In the genomic region with DNA sequence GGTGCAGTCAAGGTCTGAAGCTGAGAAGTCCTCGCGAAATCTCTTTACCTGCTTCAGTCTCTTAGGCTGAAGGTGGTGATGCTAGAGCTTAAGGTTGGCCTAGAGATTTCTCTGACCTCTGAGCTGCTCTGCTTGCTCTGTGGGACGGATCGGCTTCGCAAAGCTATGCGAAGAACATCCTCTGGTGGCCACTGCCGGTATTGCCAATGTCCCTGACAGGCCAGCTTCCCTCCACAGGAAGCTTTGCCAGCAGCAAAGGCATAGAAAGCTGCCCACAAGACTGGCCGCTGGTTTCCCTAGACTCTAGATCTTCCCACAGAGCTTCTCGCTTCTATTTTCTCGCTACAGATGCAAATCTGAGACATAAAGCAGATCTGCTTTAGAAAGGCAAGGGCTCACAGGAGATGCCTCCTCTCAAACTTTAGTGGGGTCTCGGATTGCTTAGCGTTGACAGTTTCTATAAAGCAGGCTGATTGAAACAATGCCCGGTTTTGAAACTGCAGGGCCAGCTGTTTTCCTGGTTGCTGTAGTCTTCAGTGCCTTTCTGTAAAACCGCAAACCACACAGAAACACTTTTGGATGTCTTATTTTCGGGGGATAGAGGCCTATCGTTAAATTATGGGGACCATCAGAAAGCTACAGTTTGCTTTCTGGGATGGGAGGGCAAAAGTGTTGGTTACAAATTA, we compare ENCODE assay signal across 8 mouse cellular contexts.
DNase-seq lines count a peak whose midpoint lies in the region; ATAC-seq lines count a peak whose summit lies in the region.

No protein-coding gene starts in this region.

- H3K4me3 ChIP-seq in hindbrain, embryonic 12.5 days, result no peak overlapping the region

- H3K4me1 ChIP-seq in hindbrain, embryonic 12.5 days, result no peaks in the 10 kb centered on the region

- H3K4me2 ChIP-seq in hindbrain, embryonic 12.5 days (replicated peaks), result no peak overlapping the region

- ATAC-seq in hindbrain, embryonic 12.5 days (ENCODE audit: low FRiP score), result peak; percentile 69

- DNase-seq in Muller cell, postnatal 12 days (ENCODE audit: inconsistent ontology term), result peak; percentile 59
- peak; percentile 22 for DNase-seq in cerebellum, adult 9-10 months
- peak; percentile 38 to 78 for DNase-seq in frontal cortex, postnatal 10 days (ENCODE audit: low spot score in 2 of 2)
- peak; percentile 35 for DNase-seq in layer of hippocampus, adult 9-11 months
- DNase-seq in lung, postnatal 14 days, result peak; percentile 85
- peak; percentile 92 for DNase-seq in retina, embryonic 14.5 days (ENCODE audit: low spot score)
- DNase-seq in thymus, postnatal 25 days, result peak; percentile 83

- no peaks in the 10 kb centered on the region for H3K9me3 ChIP-seq in hindbrain, embryonic 12.5 days (replicated peaks)

- H3K9ac ChIP-seq in hindbrain, embryonic 12.5 days, result no peak overlapping the region

- no peaks in the 10 kb centered on the region for H3K36me3 ChIP-seq in hindbrain, embryonic 12.5 days

- 32% methylated on average over 16 of the region's 16 CpGs for WGBS in hindbrain, embryonic 12.5 days

- no peaks in the 10 kb centered on the region for H3K27me3 ChIP-seq in hindbrain, embryonic 12.5 days

- H3K27ac ChIP-seq in hindbrain, embryonic 12.5 days, result no peak overlapping the region

Comparison
In these comparisons a context has a peak if more than half of its experiments do, and no peak if none do; other contexts are left out.
1. DNase-seq: peak in every context shown above with its lines; median percentile 92 in retina, embryonic 14.5 days; 85 in lung, postnatal 14 days; 83 in thymus, postnatal 25 days; 59 in Muller cell, postnatal 12 days; 58 in frontal cortex, postnatal 10 days; 35 in layer of hippocampus, adult 9-11 months; 22 in cerebellum, adult 9-10 months.